Mouse (Mus musculus) lung, postnatal 0 days (tissue): Measurements from ENCODE around the gene Itgb3.

ENCODE experiments used
- CTCF ChIP-seq: IDR thresholded peaks from 2 replicates; pipeline ENCODE4 v1.5.1; 2016; ENCODE audit warnings: antibody characterized with exemption, mild to moderate bottlenecking
- EP300 ChIP-seq: IDR thresholded peaks from 2 replicates; pipeline ENCODE4 v1.6.1; 2016; ENCODE audit warnings: antibody characterized with exemption, mild to moderate bottlenecking, control low read depth

- TF ChIP-seq CTCF, result no peak
- no peak for TF ChIP-seq EP300
Measured at GRCm38 (mm10) chr11:104587904-104588303, 19.9 kb upstream of the Itgb3 start.
